Mouse (Mus musculus): ENCODE measurements around the gene Krt36. TPM values are rescaled to one million over a fixed set of nuclear protein-coding genes. Genes with fewer than 3 reads are reported as not detected.

The Krt36 gene
- total RNA-seq (2014; rRNA removed; ENCODE audit: low replicate concordance) (not detected in 2 replicates), polyA plus RNA-seq (2015; fragmentation: Nextera tagmentation; extraction: Ambion mirVana) (not detected in 2 replicates)

DNA sequence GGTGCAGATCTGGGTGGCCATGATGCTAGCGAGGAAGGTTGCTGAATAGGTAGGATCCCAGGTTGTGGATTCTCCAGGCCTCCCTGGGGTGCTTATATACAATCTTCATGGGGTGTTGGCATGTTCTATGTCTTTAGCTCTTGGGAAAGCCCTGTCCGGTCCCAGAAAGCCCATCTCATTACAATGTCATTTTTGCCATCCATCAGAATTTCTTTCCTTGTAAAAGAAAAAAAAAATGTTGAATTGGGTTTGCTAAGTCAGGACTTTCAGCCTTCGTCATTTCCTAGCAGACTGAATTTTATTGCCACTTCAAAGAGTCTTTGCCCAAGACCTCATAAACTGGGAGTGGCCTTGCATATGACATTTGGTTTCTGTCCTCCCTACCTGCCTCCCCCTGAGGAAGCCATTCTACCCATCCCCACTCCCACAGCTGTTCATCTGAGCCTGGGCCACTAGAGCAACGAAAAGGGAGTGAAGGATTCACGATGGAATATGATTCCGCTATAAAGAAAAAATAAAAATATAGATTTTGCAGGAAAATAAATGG is at the start of gene Krt36:
Krt36 (minus strand) TSS at position 51 of the 547 bp plus-strand sequence.
- no peak within 1 kb of the TSS for H3K4me2 ChIP-seq (ENCODE audit: low read depth, low read length)
- H3K27me3 ChIP-seq (ENCODE audit: control insufficient read depth, insufficient read depth, low read length), result no peaks in the 10 kb centered on the region
- TF ChIP-seq CTCF (IDR thresholded peaks at IDR 0.05; ENCODE audit: low read depth) (no peak), EP300 (IDR thresholded peaks at IDR 0.05; ENCODE audit: low read depth) (no peak)
- no peaks in the 10 kb centered on the region for H3K9me3 ChIP-seq (replicated peaks; ENCODE audit: control insufficient read depth, low read length)
- no peaks in the 10 kb centered on the region for H3K36me3 ChIP-seq (replicated peaks; ENCODE audit: control insufficient read depth, insufficient read depth, low read length)
- no peak within 1 kb of the TSS for H3K4me3 ChIP-seq (ENCODE audit: low read depth, low read length)
- ATAC-seq (ENCODE audit: insufficient read depth, low read depth), result no peak
- H3K9ac ChIP-seq (replicated peaks; ENCODE audit: low read depth, low read length), result no peak within 1 kb of the TSS
- 83% methylated on average over 6 of the region's 6 CpGs for WGBS
- H3K4me1 ChIP-seq (ENCODE audit: control insufficient read depth, insufficient read depth), result no peaks in the 10 kb centered on the region
- no peak within 1 kb of the TSS for H3K27ac ChIP-seq (ENCODE audit: low read depth)
- DNase-seq (ENCODE audit: low spot score), result no peak

DNA sequence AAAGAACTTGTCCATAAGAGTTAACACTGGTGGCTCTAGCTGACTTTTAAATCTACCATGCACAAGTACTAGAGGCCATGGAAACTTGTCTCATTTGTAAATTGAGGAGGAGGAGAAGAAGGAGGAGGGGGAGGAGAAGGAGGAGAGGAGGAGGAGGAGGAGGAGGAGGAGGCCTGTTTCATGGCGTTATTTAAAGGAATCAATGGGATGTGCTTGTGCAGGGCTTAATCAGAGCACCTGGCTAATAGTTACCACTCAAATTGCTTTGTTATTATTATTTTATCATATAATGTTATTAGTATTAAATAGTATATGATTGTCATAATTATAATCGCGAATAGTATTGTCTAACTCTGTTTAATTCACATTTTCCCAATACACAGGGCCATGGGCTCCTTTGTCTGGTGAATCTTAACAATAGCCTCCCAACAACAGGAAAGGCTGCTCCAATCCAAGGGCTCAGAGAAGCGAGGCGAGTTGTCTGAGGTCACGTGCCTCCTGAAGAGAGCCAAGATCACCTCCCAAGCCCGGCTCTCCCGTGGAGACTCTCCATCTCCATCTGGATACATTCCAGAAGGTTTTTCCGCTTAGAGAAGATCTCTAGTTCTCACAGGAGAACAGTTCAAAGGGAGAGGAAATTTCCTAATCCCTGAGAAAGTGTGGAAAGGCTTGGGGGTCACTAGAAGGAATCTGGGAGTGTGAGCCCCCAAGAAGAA is 43.3 kb upstream of the Krt36 start, which contains the start of gene Krt19:
Krt19 (minus strand) TSS at position 51 of the 716 bp plus-strand sequence.
- Histone ChIP-seq H3K36me3 (replicated peaks; ENCODE audit: control insufficient read depth, insufficient read depth, low read length) (no peaks in the 10 kb centered on the region), H3K4me2 (ENCODE audit: low read depth, low read length) (no peak within 1 kb of the TSS), H3K27ac (ENCODE audit: low read depth) (peak within 1 kb of the TSS; percentile 36; the same call in 1 of the 2 replicates), H3K9me3 (replicated peaks; ENCODE audit: control insufficient read depth, low read length) (no peaks in the 10 kb centered on the region), H3K27me3 (ENCODE audit: control insufficient read depth, insufficient read depth, low read length) (peaks cover 10% of the 10 kb centered on the region; the same call in 1 of the 2 replicates), H3K9ac (replicated peaks; ENCODE audit: low read depth, low read length) (no peak within 1 kb of the TSS), H3K4me1 (ENCODE audit: control insufficient read depth, insufficient read depth) (peaks cover 14% of the 10 kb centered on the region), H3K4me3 (ENCODE audit: low read depth, low read length) (no peak within 1 kb of the TSS)
- TF ChIP-seq EP300 (IDR thresholded peaks at IDR 0.05; ENCODE audit: low read depth), result no peak
- TF ChIP-seq CTCF (IDR thresholded peaks at IDR 0.05; ENCODE audit: low read depth), result no peak
- DNase-seq (ENCODE audit: low spot score) (no peak), ATAC-seq (ENCODE audit: insufficient read depth, low read depth) (no peak)
- WGBS, result 44% methylated on average over 9 of the region's 9 CpGs

DNA sequence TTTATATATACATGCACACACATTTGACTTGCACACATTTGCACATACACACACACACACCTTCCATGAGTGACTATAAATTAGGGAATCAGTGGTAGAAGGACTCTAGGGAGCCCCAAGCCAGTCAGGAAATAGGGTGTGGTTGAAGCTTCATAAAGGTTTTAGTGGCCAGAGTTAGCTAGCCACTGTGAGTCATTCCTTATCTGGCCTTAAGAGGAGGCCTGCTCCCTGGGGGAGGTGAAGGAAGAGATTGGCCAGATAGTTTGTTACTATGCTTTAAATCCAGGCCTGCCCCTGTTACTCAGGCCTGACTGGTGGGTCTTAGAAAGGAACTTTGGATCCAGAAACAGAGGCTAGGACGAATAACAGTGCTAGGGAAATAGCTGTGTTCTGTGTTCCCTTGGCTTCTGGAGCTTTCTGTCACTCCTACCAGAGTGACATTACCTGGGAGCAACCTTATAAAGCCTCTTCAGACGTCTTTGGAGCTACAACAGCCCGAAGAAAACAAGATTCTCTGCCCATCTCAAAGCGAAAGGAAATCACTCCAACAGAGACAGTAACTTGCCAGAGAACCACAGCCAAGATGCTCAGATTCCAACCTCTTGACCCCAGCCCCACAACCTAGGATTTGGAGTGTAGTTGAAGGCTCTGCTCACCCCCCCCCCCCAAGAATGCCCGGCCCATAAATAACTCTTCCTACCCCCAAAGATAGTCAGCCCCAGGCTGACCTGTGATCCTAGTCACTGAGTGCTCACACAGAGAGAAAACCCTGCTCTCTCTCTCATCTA is 42.3 kb upstream of the Krt36 start:
- Histone ChIP-seq H3K9me3 (replicated peaks; ENCODE audit: control insufficient read depth, low read length) (no peaks in the 10 kb centered on the region), H3K27ac (ENCODE audit: low read depth) (peak overlapping the region; percentile 36; the same call in 1 of the 2 replicates), H3K9ac (replicated peaks; ENCODE audit: low read depth, low read length) (no peak overlapping the region), H3K4me2 (ENCODE audit: low read depth, low read length) (no peak overlapping the region), H3K4me3 (ENCODE audit: low read depth, low read length) (no peak overlapping the region), H3K4me1 (ENCODE audit: control insufficient read depth, insufficient read depth) (peaks cover 14% of the 10 kb centered on the region), H3K27me3 (ENCODE audit: control insufficient read depth, insufficient read depth, low read length) (peaks cover 10% of the 10 kb centered on the region; the same call in 1 of the 2 replicates), H3K36me3 (replicated peaks; ENCODE audit: control insufficient read depth, insufficient read depth, low read length) (no peaks in the 10 kb centered on the region)
- no peak for ATAC-seq (ENCODE audit: insufficient read depth, low read depth)
- 43% methylated on average over 5 of the region's 5 CpGs for WGBS
- no peak for DNase-seq (ENCODE audit: low spot score)
- TF ChIP-seq EP300 (IDR thresholded peaks at IDR 0.05; ENCODE audit: low read depth) (no peak), CTCF (IDR thresholded peaks at IDR 0.05; ENCODE audit: low read depth) (no peak)

DNA sequence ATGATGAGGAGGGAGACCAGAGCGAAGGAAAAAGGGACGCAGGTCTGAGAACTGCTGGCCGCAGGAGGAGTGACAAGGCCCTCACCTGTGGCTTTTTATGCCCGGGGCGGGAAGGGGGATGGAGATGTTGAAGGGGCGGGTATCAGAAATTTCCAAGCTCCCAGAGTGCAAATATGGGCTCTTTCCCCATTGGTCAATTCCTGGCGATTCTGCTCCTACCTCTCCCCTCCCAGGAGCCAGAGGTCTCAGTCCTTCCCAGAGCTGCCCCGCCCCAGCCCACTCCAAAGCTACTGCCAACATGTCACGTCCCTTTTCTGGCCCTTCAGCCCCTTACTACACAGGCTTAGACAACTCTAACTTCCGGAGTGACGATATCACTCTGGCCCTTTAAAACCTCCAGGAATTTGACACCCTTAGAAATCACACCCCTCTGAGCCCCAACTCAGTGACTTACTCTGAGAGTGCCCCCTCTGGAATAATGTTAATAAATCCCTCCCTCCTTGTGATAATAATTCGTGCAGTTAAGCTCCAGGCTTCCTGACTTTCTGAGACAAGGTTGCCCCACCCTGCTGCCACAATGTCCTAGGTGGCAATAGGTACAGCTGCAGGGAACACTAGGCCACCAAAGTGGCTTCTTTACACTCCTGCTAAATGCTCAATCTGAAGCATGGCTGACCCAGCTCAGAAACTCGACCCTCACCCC is 40.6 kb upstream of the Krt36 start:
- Histone ChIP-seq H3K4me2 (ENCODE audit: low read depth, low read length) (peak overlapping the region; percentile 66), H3K27me3 (ENCODE audit: control insufficient read depth, insufficient read depth, low read length) (peaks cover 10% of the 10 kb centered on the region; the same call in 1 of the 2 replicates), H3K9ac (replicated peaks; ENCODE audit: low read depth, low read length) (no peak overlapping the region), H3K9me3 (replicated peaks; ENCODE audit: control insufficient read depth, low read length) (no peaks in the 10 kb centered on the region), H3K4me1 (ENCODE audit: control insufficient read depth, insufficient read depth) (peaks cover 14% of the 10 kb centered on the region), H3K4me3 (ENCODE audit: low read depth, low read length) (peak overlapping the region; percentile 45), H3K36me3 (replicated peaks; ENCODE audit: control insufficient read depth, insufficient read depth, low read length) (no peaks in the 10 kb centered on the region), H3K27ac (ENCODE audit: low read depth) (no peak overlapping the region)
- TF ChIP-seq EP300 (IDR thresholded peaks at IDR 0.05; ENCODE audit: low read depth), result no peak
- no peak for TF ChIP-seq CTCF (IDR thresholded peaks at IDR 0.05; ENCODE audit: low read depth)
- peak; percentile 20 for DNase-seq (ENCODE audit: low spot score)
- WGBS, result 1% methylated on average over 13 of the region's 13 CpGs
- ATAC-seq (ENCODE audit: insufficient read depth, low read depth), result peak; percentile 34; the same call in 1 of the 2 replicates

DNA sequence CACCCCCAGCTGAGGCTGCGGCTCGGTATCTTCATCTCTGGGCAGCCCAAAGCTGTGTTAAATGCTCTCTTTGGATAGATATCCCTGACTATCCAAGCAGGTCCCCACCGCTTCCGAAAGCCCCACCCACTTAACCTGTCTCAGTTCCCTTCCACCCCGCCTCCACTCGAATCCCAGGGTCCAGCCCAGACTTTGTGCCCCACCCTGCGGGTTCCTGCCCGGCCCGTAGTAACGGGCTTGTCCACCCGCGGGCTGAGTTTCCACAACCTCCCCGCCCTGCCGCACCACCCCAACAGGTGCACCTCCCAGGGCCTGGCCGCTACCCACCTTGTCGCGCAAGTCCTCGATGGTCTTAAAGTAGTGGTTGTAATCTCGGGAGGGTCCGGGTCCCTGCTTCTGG is 39.7 kb upstream of the Krt36 start:
- DNase-seq (ENCODE audit: low spot score), result no peak

More for the DNA sequence above, 39.7 kb upstream of the Krt36 start:
- Histone ChIP-seq H3K27ac (ENCODE audit: low read depth) (no peak overlapping the region), H3K4me1 (ENCODE audit: control insufficient read depth, insufficient read depth) (peaks cover 14% of the 10 kb centered on the region), H3K4me2 (ENCODE audit: low read depth, low read length) (peak overlapping the region; percentile 66), H3K9me3 (replicated peaks; ENCODE audit: control insufficient read depth, low read length) (no peaks in the 10 kb centered on the region), H3K27me3 (ENCODE audit: control insufficient read depth, insufficient read depth, low read length) (peaks cover 10% of the 10 kb centered on the region; the same call in 1 of the 2 replicates), H3K4me3 (ENCODE audit: low read depth, low read length) (peak overlapping the region; percentile 45), H3K36me3 (replicated peaks; ENCODE audit: control insufficient read depth, insufficient read depth, low read length) (no peaks in the 10 kb centered on the region), H3K9ac (replicated peaks; ENCODE audit: low read depth, low read length) (0 out of 2 replicates have a peak overlapping the region, but pooled peaks have one; percentile 30)
- 0% methylated on average over 20 of the region's 20 CpGs for WGBS
- ATAC-seq (ENCODE audit: insufficient read depth, low read depth), result no peak
- no peak for TF ChIP-seq CTCF (IDR thresholded peaks at IDR 0.05; ENCODE audit: low read depth)
- TF ChIP-seq EP300 (IDR thresholded peaks at IDR 0.05; ENCODE audit: low read depth), result no peak

All from heart, postnatal 0 days (tissue).